Mouse (Mus musculus): Measurements from ENCODE around the gene Alkbh6. TPM values are rescaled to one million over a fixed set of nuclear protein-coding genes. Genes with fewer than 3 reads are reported as not detected.

Gene Alkbh6
- polyA plus RNA-seq, 1 experiment, result 23.3 TPM

- TF ChIP-seq POLR2A (IDR thresholded peaks at IDR 0.05; ENCODE audit: borderline replicate concordance, control insufficient read depth, low read depth, low read length) (no peak), CTCF (IDR thresholded peaks at IDR 0.05; ENCODE audit: control insufficient read depth, insufficient read depth, low read length) (peak; percentile 69)
- H3K4me3 ChIP-seq (replicated peaks; ENCODE audit: control insufficient read depth, low read depth, low read length), result no peak overlapping the region
- H3K4me1 ChIP-seq (ENCODE audit: control insufficient read depth, insufficient read depth, low read length), result no peaks in the 10 kb centered on the region
- no peak overlapping the region for H3K27ac ChIP-seq (ENCODE audit: control insufficient read depth, insufficient read depth, low read depth, low read length, poor library complexity)
- 62% methylated on average over 3 of the region's 3 CpGs for WGBS
Measured at GRCm38 (mm10) chr7:30300914-30301313, 7.6 kb upstream of the Alkbh6 start.

GRCm38 (mm10) chr7:30306083-30306779 is 2.3 kb upstream of the Alkbh6 start:
- Histone ChIP-seq H3K4me3 (replicated peaks; ENCODE audit: control insufficient read depth, low read depth, low read length) (no peak overlapping the region), H3K27ac (ENCODE audit: control insufficient read depth, insufficient read depth, low read depth, low read length, poor library complexity) (no peak overlapping the region), H3K4me1 (ENCODE audit: control insufficient read depth, insufficient read depth, low read length) (no peaks in the 10 kb centered on the region; the same call in 1 of the 2 replicates)
- 85% methylated on average over 16 of the region's 16 CpGs for WGBS
- TF ChIP-seq POLR2A (IDR thresholded peaks at IDR 0.05; ENCODE audit: borderline replicate concordance, control insufficient read depth, low read depth, low read length), result no peak
- peak; percentile 24 for TF ChIP-seq CTCF (IDR thresholded peaks at IDR 0.05; ENCODE audit: control insufficient read depth, insufficient read depth, low read length)

- TF ChIP-seq CTCF (IDR thresholded peaks at IDR 0.05; ENCODE audit: control insufficient read depth, insufficient read depth, low read length) (no peak), POLR2A (IDR thresholded peaks at IDR 0.05; ENCODE audit: borderline replicate concordance, control insufficient read depth, low read depth, low read length) (no peak)
- Histone ChIP-seq H3K27ac (ENCODE audit: control insufficient read depth, insufficient read depth, low read depth, low read length, poor library complexity) (no peak overlapping the region), H3K4me3 (replicated peaks; ENCODE audit: control insufficient read depth, low read depth, low read length) (no peak overlapping the region), H3K4me1 (ENCODE audit: control insufficient read depth, insufficient read depth, low read length) (no peaks in the 10 kb centered on the region; the same call in 1 of the 2 replicates)
- WGBS, result 57% methylated on average over 15 of the region's 15 CpGs
Measured at GRCm38 (mm10) chr7:30309395-30310129, 1.0 kb downstream of the Alkbh6 start.

GRCm38 (mm10) chr7:30310136-30310535 is 1.6 kb downstream of the Alkbh6 start:
- Histone ChIP-seq H3K4me3 (replicated peaks; ENCODE audit: control insufficient read depth, low read depth, low read length) (no peak overlapping the region), H3K4me1 (ENCODE audit: control insufficient read depth, insufficient read depth, low read length) (no peaks in the 10 kb centered on the region; the same call in 1 of the 2 replicates), H3K27ac (ENCODE audit: control insufficient read depth, insufficient read depth, low read depth, low read length, poor library complexity) (no peak overlapping the region)
- no peak for TF ChIP-seq POLR2A (IDR thresholded peaks at IDR 0.05; ENCODE audit: borderline replicate concordance, control insufficient read depth, low read depth, low read length)
- TF ChIP-seq CTCF (IDR thresholded peaks at IDR 0.05; ENCODE audit: control insufficient read depth, insufficient read depth, low read length), result no peak
- 77% methylated on average over 12 of the region's 12 CpGs for WGBS

- TF ChIP-seq POLR2A (IDR thresholded peaks at IDR 0.05; ENCODE audit: borderline replicate concordance, control insufficient read depth, low read depth, low read length), result no peak
- no peak for TF ChIP-seq CTCF (IDR thresholded peaks at IDR 0.05; ENCODE audit: control insufficient read depth, insufficient read depth, low read length)
- Histone ChIP-seq H3K4me3 (replicated peaks; ENCODE audit: control insufficient read depth, low read depth, low read length) (no peak overlapping the region), H3K27ac (ENCODE audit: control insufficient read depth, insufficient read depth, low read depth, low read length, poor library complexity) (no peak overlapping the region), H3K4me1 (ENCODE audit: control insufficient read depth, insufficient read depth, low read length) (no peaks in the 10 kb centered on the region)
- WGBS, result 87% methylated on average over 27 of the region's 27 CpGs
Measured at GRCm38 (mm10) chr7:30313666-30314320, 5.3 kb downstream of the Alkbh6 start.

GRCm38 (mm10) chr7:30314721-30315155 is 6.2 kb downstream of the Alkbh6 start, which contains the start of gene Syne4:
Gene Syne4, plus strand, starts transcription at chr7:30314807.
- Histone ChIP-seq H3K27ac (ENCODE audit: control insufficient read depth, insufficient read depth, low read depth, low read length, poor library complexity) (no peak within 1 kb of the TSS), H3K4me1 (ENCODE audit: control insufficient read depth, insufficient read depth, low read length) (no peaks in the 10 kb centered on the region), H3K4me3 (replicated peaks; ENCODE audit: control insufficient read depth, low read depth, low read length) (no peak within 1 kb of the TSS)
- WGBS, result 47% methylated on average over 9 of the region's 9 CpGs
- no peak for TF ChIP-seq POLR2A (IDR thresholded peaks at IDR 0.05; ENCODE audit: borderline replicate concordance, control insufficient read depth, low read depth, low read length)
- TF ChIP-seq CTCF (IDR thresholded peaks at IDR 0.05; ENCODE audit: control insufficient read depth, insufficient read depth, low read length), result no peak

GRCm38 (mm10) chr7:30315559-30316529 is 7.3 kb downstream of the Alkbh6 start:
- H3K4me3 ChIP-seq (replicated peaks; ENCODE audit: control insufficient read depth, low read depth, low read length), result no peak overlapping the region
- no peak overlapping the region for H3K27ac ChIP-seq (ENCODE audit: control insufficient read depth, insufficient read depth, low read depth, low read length, poor library complexity)
- WGBS, result 73% methylated on average over 13 of the region's 13 CpGs
- TF ChIP-seq POLR2A (IDR thresholded peaks at IDR 0.05; ENCODE audit: borderline replicate concordance, control insufficient read depth, low read depth, low read length) (no peak), CTCF (IDR thresholded peaks at IDR 0.05; ENCODE audit: control insufficient read depth, insufficient read depth, low read length) (no peak)
- no peaks in the 10 kb centered on the region for H3K4me1 ChIP-seq (ENCODE audit: control insufficient read depth, insufficient read depth, low read length)
